Mouse (Mus musculus): ENCODE measurements around the gene Gm29797.

Gm29797 gene

GRCm38 (mm10) chr2:181706668-181707067 is 49.8 kb downstream of the Gm29797 start:
- no peak for DNase-seq

Data from cerebellum, adult 11-12 months (tissue).